Mouse (Mus musculus): ENCODE data around the gene Bmp8b. TPM values are rescaled to one million over a fixed set of nuclear protein-coding genes. Genes with fewer than 3 reads are reported as not detected.
"Not testable (repeated sequence)": the region's sequence is repeated elsewhere in the genome, so short reads cannot be mapped to it uniquely, and the experiment has no call there.

Bmp8b gene
- polyA plus RNA-seq, 1 experiment from 2014 or later: 1.3 TPM

DNA sequence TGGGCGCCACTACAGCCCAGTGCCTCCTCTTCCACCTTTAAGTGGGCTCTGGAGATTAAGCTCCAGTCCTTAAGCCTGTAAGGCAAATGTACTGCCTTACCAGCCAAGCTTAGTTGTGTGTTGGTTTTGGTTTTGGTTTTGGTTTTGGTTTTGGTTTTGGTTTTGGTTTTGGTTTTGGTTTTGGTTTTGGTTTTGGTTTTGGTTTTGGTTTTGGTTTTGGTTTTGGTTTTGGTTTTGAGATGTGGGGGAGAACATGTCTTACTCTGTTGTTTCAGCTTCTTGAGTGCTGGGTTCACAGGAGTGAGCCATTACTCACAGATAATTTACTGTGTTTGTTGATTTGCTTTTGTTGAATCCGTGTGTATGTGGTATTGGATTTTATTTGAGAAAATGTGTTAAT, 19.7 kb upstream of the Bmp8b start:
- 71% methylated on average over 2 of the region's 2 CpGs for WGBS
- Histone ChIP-seq H3K4me1 (peaks cover 5% of the 10 kb centered on the region), H3K4me3 (no peak overlapping the region), H3K27me3 (no peaks in the 10 kb centered on the region), H3K9me3 (no peaks in the 10 kb centered on the region), H3K36me3 (no peaks in the 10 kb centered on the region), H3K27ac (no peak overlapping the region), H3K4me2 (no peak overlapping the region), H3K9ac (no peak overlapping the region)
- no peak for ATAC-seq (ENCODE audit: insufficient number of reproducible peaks, low FRiP score, low TSS enrichment, low read depth)

DNA sequence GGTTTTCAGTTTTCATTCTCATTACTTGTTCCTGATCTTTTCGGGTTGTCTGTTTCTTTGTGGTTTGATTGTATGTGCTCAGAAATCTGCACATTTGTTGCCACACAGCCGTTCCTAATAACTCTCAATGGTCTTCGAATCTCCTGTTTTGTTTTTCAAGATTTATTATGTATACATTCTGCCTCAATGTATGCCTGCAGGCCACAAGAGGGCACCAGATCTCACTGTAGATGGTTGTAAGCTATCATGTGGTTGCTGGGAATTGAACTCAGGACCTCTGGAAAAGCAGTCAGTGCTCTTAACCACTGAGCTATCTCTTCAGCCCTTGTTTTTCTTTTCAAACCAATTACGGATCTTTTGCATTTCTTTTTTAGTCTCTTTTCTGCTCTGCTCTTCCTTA, 18.6 kb upstream of the Bmp8b start:
- Histone ChIP-seq H3K9ac (no peak overlapping the region), H3K36me3 (no peaks in the 10 kb centered on the region), H3K27me3 (no peaks in the 10 kb centered on the region), H3K4me1 (no peaks in the 10 kb centered on the region), H3K9me3 (no peaks in the 10 kb centered on the region), H3K4me2 (no peak overlapping the region), H3K4me3 (no peak overlapping the region), H3K27ac (no peak overlapping the region)
- whole genome bisulfite sequencing: 89% methylated on average over 4 of the region's 4 CpGs
- no peak for ATAC-seq (ENCODE audit: insufficient number of reproducible peaks, low FRiP score, low TSS enrichment, low read depth)

DNA sequence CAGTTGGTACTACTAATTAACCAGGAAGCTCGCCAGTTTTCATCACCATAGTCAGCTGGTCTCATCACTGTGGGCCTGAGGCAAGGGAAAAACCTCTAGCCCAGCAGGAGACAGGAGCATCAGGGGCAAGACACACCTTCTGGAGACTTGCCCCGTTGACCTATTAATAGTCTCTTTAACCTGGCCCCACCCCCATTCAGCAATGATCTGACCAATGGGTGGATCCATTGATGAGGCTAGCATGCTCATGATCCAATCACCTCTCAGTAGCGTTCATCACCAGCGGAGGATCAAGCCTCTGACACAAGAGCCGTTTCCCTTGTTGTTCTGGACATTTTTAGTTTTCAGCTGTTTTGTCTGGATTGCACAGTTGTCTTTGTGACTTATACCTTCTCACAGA, 12.3 kb upstream of the Bmp8b start:
- Histone ChIP-seq H3K9me3 (no peaks in the 10 kb centered on the region), H3K36me3 (no peaks in the 10 kb centered on the region), H3K27me3 (no peaks in the 10 kb centered on the region), H3K27ac (no peak overlapping the region), H3K9ac (no peak overlapping the region), H3K4me2 (no peak overlapping the region), H3K4me3 (no peak overlapping the region), H3K4me1 (0 out of 2 replicates have a peak, but pooled peaks cover 5% of the 10 kb centered on the region)
- WGBS: 59% methylated on average over 5 of the region's 5 CpGs
- no peak for ATAC-seq (ENCODE audit: insufficient number of reproducible peaks, low FRiP score, low TSS enrichment, low read depth)

DNA sequence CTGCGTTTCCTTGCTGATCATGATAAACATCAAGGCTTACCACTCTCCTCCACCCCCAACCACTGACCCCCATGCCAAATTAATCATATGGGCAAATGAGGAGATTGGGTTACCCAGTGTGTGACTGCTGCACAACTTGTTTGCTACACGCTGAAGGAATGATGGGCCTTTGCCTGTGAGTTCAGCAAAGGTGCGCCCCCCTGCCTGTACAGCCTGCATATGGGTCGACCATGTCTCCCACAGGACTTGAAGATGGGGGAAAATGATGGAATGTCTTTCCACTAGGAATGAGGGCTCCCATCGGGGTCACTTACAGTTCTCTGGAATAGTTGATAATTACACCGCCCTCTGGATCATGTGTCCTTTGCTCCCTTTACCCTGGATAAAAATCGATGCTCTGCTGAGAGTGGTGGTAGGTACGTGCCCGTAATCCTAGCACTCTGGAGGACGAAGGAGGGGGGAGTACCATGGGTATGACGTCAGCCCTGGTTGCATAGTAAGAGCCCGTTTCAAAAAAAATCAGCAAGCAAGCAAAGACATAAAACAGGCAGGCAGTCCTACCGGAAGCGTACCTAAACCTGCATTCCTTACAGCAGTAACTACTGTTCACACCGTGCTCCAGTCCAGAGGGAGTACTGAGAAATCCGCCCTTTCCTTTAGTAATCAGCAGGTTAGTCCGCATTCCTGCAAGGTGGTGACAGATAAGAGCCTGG, 11.7 kb upstream of the Bmp8b start:
- H3K4me1 ChIP-seq: 0 out of 2 replicates have a peak, but pooled peaks cover 5% of the 10 kb centered on the region
- H3K27me3 ChIP-seq: no peaks in the 10 kb centered on the region
- H3K9me3 ChIP-seq: no peaks in the 10 kb centered on the region
- H3K4me2 ChIP-seq: peak overlapping the region; percentile 14; the same call in 1 of the 2 replicates
- peak overlapping the region; percentile 59; the same call in 1 of the 2 replicates for H3K27ac ChIP-seq
- 35% methylated on average over 17 of the region's 17 CpGs for WGBS
- H3K36me3 ChIP-seq: no peaks in the 10 kb centered on the region
- H3K4me3 ChIP-seq: 0 out of 2 replicates have a peak overlapping the region, but pooled peaks have one; percentile 1
- ATAC-seq (ENCODE audit: insufficient number of reproducible peaks, low FRiP score, low TSS enrichment, low read depth): no peak
- H3K9ac ChIP-seq: no peak overlapping the region

DNA sequence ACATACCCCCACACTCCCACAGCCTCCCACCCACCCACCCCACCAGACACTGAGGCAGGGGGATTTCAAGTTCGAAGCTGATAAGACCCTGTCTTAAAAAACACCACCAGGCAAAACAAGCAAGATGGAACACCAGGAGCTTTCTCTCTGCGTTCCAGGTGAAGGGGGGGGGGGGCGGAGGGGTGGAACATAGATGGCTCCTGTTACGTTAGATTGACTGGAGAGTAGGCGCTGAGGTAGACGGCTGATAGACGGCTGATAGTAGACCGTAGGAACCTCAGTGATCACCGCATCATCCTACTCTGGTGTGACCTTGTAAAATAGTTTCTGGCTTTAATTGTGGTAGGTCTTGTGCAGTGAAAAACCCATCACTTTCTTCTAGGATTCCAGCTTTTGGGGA, 11.1 kb upstream of the Bmp8b start:
- no peak overlapping the region for H3K27ac ChIP-seq
- 27% methylated on average over 9 of the region's 9 CpGs for WGBS
- no peak overlapping the region for H3K4me2 ChIP-seq

DNA sequence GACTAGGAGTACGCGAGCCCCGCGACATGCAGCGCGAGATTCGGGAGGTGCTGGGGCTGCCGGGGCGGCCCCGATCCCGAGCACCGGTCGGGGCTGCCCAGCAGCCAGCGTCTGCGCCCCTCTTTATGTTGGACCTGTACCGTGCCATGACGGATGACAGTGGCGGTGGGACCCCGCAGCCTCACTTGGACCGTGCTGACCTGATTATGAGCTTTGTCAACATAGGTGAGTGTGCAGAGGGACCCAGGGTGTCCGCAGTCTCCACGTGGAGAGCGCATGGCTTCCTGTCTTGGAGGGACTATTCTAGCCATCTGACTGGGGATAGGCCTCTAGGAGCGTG, 456 bp downstream of the Bmp8b start:
- no peak for ATAC-seq (ENCODE audit: insufficient number of reproducible peaks, low FRiP score, low TSS enrichment, low read depth)
- 31% methylated on average over 24 of the region's 24 CpGs for WGBS
- H3K36me3 ChIP-seq: no peaks in the 10 kb centered on the region

More for the DNA sequence above, 11.1 kb upstream of the Bmp8b start:
- Histone ChIP-seq H3K9me3 (no peaks in the 10 kb centered on the region), H3K4me1 (0 out of 2 replicates have a peak, but pooled peaks cover 5% of the 10 kb centered on the region), H3K36me3 (no peaks in the 10 kb centered on the region), H3K4me3 (no peak overlapping the region), H3K9ac (no peak overlapping the region), H3K27me3 (no peaks in the 10 kb centered on the region)
- ATAC-seq (ENCODE audit: insufficient number of reproducible peaks, low FRiP score, low TSS enrichment, low read depth): no peak

DNA sequence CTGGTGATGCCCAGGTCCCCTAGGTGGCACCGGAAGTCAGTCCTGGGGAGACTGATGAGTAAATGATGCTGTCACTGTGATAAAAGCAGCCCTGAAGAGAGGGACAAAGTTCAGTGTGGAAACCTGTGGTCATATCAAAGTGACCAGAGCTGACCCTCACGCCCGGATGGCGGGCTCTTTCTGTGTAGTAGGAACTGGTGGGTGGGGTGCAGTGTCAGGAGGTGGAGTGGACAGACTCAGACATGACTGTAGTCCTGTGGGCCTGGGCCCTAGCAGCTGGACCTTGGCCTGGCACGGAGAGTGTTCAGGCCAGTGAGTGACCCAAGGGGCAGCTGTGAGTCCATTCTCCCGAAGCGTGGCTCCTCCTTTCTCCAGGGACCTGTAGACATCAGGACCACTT, 964 bp downstream of the Bmp8b start:
- H3K36me3 ChIP-seq; H3K9me3 ChIP-seq; ATAC-seq (ENCODE audit: insufficient number of reproducible peaks, low FRiP score, low TSS enrichment, low read depth); H3K9ac ChIP-seq; H3K4me2 ChIP-seq; H3K27ac ChIP-seq; H3K4me3 ChIP-seq: not testable (repeated sequence)
- WGBS: 83% methylated on average over 7 of the region's 7 CpGs
- Histone ChIP-seq H3K4me1 (peaks cover 12% of the 10 kb centered on the region), H3K27me3 (peaks cover 47% of the 10 kb centered on the region)

More for the DNA sequence above, 456 bp downstream of the Bmp8b start:
- no peaks in the 10 kb centered on the region for H3K9me3 ChIP-seq
- peaks cover 47% of the 10 kb centered on the region for H3K27me3 ChIP-seq
- peak overlapping the region; percentile 55 for H3K4me2 ChIP-seq
- H3K27ac ChIP-seq: no peak overlapping the region
- peak overlapping the region; percentile 32 for H3K4me3 ChIP-seq
- no peak overlapping the region for H3K9ac ChIP-seq
- peaks cover 12% of the 10 kb centered on the region for H3K4me1 ChIP-seq

DNA sequence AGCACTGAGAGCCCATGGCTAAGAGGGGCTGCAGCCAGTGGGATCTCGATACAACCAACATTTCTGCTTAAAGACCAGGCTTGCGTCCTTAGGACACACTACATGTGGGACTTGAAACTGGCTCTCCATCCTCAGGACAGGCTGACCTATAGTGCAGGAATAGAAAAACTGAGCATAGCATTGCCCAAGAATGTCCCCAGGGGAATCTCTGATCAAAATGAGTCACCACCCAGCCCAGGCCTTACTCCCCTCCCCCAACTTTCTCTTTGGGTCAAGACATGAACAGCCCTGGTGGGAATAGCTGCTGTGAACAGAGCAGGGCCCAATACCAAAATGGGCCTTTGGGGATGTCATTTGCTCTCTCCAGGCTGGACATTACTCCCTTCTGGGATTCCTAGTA, 1.9 kb downstream of the Bmp8b start:
- 72% methylated on average over 2 of the region's 2 CpGs for WGBS
- Histone ChIP-seq H3K27me3 (peaks cover 47% of the 10 kb centered on the region), H3K4me2 (no peak overlapping the region), H3K36me3 (no peaks in the 10 kb centered on the region), H3K27ac (no peak overlapping the region), H3K4me3 (no peak overlapping the region), H3K4me1 (peaks cover 12% of the 10 kb centered on the region), H3K9ac (no peak overlapping the region), H3K9me3 (no peaks in the 10 kb centered on the region)
- ATAC-seq (ENCODE audit: insufficient number of reproducible peaks, low FRiP score, low TSS enrichment, low read depth): no peak

DNA sequence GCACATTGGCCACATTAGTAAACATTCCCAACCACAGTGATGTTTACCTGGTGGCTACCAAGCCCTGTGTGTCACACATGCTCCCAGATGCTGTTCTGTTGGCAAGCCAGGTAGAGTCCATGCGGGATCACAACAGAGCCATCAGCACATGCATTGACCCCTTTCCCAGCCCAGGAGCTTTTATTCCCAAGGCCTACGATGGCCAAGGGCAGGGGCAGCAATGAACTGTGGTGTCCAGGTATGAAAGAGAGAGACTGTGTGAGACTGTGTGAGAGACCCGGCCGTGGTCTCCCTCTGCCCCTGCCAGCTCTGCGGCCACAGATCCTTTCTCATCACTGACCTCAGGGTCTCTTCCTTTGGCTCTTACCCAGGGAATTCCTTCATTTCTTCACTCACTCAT, 3.1 kb downstream of the Bmp8b start:
- no peak overlapping the region for H3K4me2 ChIP-seq
- no peak overlapping the region for H3K27ac ChIP-seq
- no peak for ATAC-seq (ENCODE audit: insufficient number of reproducible peaks, low FRiP score, low TSS enrichment, low read depth)
- no peaks in the 10 kb centered on the region for H3K36me3 ChIP-seq
- H3K9me3 ChIP-seq: no peaks in the 10 kb centered on the region
- peaks cover 12% of the 10 kb centered on the region for H3K4me1 ChIP-seq
- H3K27me3 ChIP-seq: peaks cover 44% of the 10 kb centered on the region
- H3K4me3 ChIP-seq: no peak overlapping the region
- WGBS: 84% methylated on average over 5 of the region's 5 CpGs
- H3K9ac ChIP-seq: no peak overlapping the region

DNA sequence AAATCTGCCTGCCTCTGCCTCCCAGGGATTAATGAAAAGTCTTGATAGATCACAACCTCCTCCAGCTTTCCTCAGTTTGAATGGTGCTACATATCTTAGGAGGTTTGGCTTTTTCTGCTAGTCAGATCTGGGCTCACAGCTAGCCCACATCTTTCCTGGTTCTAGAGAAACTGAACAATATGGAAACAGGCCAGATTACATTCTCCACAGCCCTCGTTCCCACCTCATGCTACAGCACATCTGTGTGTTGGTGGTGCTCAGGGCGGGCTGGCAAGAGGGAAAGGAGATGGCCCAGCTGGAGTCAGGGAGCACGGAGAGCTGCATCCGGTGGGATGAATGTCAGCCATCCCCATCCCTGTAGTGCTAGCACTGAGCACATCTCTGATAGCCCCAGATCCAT, 5.8 kb downstream of the Bmp8b start:
- no peaks in the 10 kb centered on the region for H3K36me3 ChIP-seq
- H3K4me2 ChIP-seq: no peak overlapping the region
- WGBS: 88% methylated on average over 4 of the region's 4 CpGs
- no peak overlapping the region for H3K4me3 ChIP-seq
- no peak for ATAC-seq (ENCODE audit: insufficient number of reproducible peaks, low FRiP score, low TSS enrichment, low read depth)
- H3K9ac ChIP-seq: no peak overlapping the region
- H3K27ac ChIP-seq: no peak overlapping the region
- peaks cover under 1% of the 10 kb centered on the region; the same call in 1 of the 2 replicates for H3K4me1 ChIP-seq
- peaks cover 18% of the 10 kb centered on the region for H3K27me3 ChIP-seq
- H3K9me3 ChIP-seq: no peaks in the 10 kb centered on the region

DNA sequence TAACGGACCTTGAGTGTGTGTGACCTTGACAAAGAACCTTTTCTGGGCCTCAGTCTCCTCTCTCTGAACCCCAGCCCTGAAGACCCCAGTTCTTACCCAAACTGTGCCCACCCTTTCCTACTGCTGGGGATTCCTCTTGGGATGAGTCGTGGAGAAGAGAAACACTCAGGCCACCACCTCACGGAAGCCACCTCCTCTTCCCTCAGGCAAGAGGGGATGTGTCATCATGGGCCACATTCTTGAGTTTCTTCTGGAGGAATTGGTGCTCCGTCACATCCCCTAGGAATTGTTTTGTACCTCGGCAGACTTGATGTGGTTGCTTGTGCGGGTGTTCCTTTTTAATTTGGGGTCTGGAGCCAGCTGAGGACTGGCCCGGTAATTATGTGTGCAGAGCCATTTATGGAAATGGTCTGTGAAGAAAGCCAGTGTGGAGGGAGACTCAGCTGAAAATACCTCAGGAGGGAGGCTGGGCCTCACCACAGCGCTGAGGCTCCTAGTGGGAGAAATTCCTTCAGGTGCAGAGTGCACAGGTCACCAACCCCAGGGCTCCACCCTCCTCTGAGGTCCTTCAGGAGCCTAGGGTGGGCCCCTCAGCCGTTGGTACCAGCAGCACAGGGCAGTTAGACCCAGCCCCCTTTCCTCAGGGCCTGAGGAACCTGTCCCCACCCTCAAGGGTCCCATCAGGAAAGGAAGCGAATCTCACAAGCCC, 6.5 kb downstream of the Bmp8b start:
- peaks cover 15% of the 10 kb centered on the region for H3K27me3 ChIP-seq
- not testable (repeated sequence) for ATAC-seq (ENCODE audit: insufficient number of reproducible peaks, low FRiP score, low TSS enrichment, low read depth); H3K36me3 ChIP-seq; H3K4me1 ChIP-seq; H3K4me2 ChIP-seq; H3K27ac ChIP-seq; H3K9ac ChIP-seq; H3K9me3 ChIP-seq; H3K4me3 ChIP-seq
- 50% methylated on average over 10 of the region's 10 CpGs for WGBS

DNA sequence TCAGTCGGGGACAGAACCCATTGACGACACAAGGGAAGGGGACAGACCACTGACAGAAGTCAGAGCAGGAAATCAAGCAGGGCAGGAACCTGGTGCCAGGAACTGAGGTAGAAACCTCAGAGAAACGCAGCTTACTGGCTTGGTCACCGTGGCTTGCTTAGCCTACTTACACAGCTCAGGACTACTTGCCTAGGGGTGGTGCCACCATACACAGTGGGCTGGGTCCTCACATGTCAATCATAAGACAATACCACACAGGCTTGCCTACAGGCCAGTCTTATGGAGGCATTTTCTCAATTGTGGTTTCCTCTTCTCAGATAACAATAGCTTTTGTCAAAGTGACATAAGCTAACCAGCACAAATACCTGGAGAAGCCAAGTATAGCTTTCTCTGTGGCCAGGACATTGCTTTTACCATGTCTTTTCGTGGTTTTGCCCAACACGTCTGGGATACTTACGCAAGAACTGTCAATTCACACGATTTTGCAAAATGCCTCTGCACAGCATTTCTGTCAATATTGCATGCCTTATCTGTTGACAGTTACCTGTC, 7.3 kb downstream of the Bmp8b start:
- 71% methylated on average over 8 of the region's 8 CpGs for WGBS
- H3K27me3 ChIP-seq: peaks cover 7% of the 10 kb centered on the region
- H3K27ac ChIP-seq: no peak overlapping the region
- no peaks in the 10 kb centered on the region for H3K36me3 ChIP-seq
- no peak overlapping the region for H3K4me3 ChIP-seq
- H3K9ac ChIP-seq: no peak overlapping the region
- no peaks in the 10 kb centered on the region for H3K9me3 ChIP-seq
- peaks cover 6% of the 10 kb centered on the region; the same call in 1 of the 2 replicates for H3K4me1 ChIP-seq
- no peak for ATAC-seq (ENCODE audit: insufficient number of reproducible peaks, low FRiP score, low TSS enrichment, low read depth)
- H3K4me2 ChIP-seq: no peak overlapping the region

All from limb, embryonic 15.5 days (tissue).